Mouse (Mus musculus) lung, adult 2 months (tissue): ENCODE measurements around the gene Gm10320.

Experiments
- CTCF ChIP-seq: fragments of 200-500 bp; IDR thresholded peaks from 2 replicates; pipeline ENCODE4 v1.5.1; 2011; ENCODE audit warnings: mild to moderate bottlenecking, low read length, control low read depth; ENCODE audit not compliant: insufficient read depth
- POLR2A ChIP-seq: fragments of 200-500 bp; IDR thresholded peaks from 2 replicates; pipeline ENCODE4 v1.6.1; 2011; ENCODE audit warnings: low read depth, mild to moderate bottlenecking, control low read depth, low read length, borderline replicate concordance; ENCODE audit errors: extremely low read depth

GRCm38 (mm10) chr13:98501321-98501720 lies 9.5 kb upstream of the Gm10320 start:
- TF ChIP-seq CTCF, result no peak
- TF ChIP-seq POLR2A, result no peak
